Mouse (Mus musculus) lung, adult 2 months (tissue): ENCODE measurements around the gene Alas2. TPM values are rescaled to one million over a fixed set of nuclear protein-coding genes. Genes with fewer than 3 reads are reported as not detected.

Source experiments
- DNase-seq: peaks from one replicate; pipeline ENCODE4 v3.0.0; 2022
- H3K4me1 ChIP-seq: fragments of 200-500 bp; 2 replicates; pipeline ENCODE4 v1.6.1; 2011; ENCODE audit warnings: low read length; ENCODE audit not compliant: control insufficient read depth, insufficient read depth
- H3K4me3 ChIP-seq: fragments of 200-500 bp; replicated peaks from 2 replicates; pipeline ENCODE3; 2011; ENCODE audit warnings: low read depth, mild to moderate bottlenecking, control low read depth, low read length; ENCODE audit errors: extremely low read depth
- CTCF ChIP-seq: fragments of 200-500 bp; IDR thresholded peaks from 2 replicates; pipeline ENCODE4 v1.5.1; 2011; ENCODE audit warnings: mild to moderate bottlenecking, low read length, control low read depth; ENCODE audit not compliant: insufficient read depth
- POLR2A ChIP-seq: fragments of 200-500 bp; IDR thresholded peaks from 2 replicates; pipeline ENCODE4 v1.6.1; 2011; ENCODE audit warnings: low read depth, mild to moderate bottlenecking, control low read depth, low read length, borderline replicate concordance; ENCODE audit errors: extremely low read depth
- WGBS: fragments of 180-500 bp; shearing (Covaris S2); methylation state at CpG from one replicate; pipeline ENCODE4 v1.1.7; 2018; 5-methylcytosine and 5-hydroxymethylcytosine counted together
- polyA plus RNA-seq: library from polyadenylated mRNA; depleted of rRNA; stranded (reverse); fragments of >200 nt; gene quantifications from 2 replicates; pipeline ENCODE4 v1.2.3, GENCODE M21; 2012; rRNA removed

The Alas2 gene
- polyA plus RNA-seq, 1 experiment = 52.8 TPM

GRCm38 (mm10) chrX:150564644-150565357, 17.6 kb downstream of the Alas2 start:
- 84% methylated on average over 12 of the region's 12 CpGs for WGBS
- TF ChIP-seq POLR2A (no peak), CTCF (no peak)
- Histone ChIP-seq H3K4me1 (no peaks in the 10 kb centered on the region), H3K4me3 (no peak overlapping the region)
- no peak for DNase-seq

- Histone ChIP-seq H3K4me3 (no peak overlapping the region), H3K4me1 (no peaks in the 10 kb centered on the region)
- TF ChIP-seq POLR2A (no peak), CTCF (no peak)
- no peak for DNase-seq
These were observed 34.7 kb downstream of the Alas2 start for GRCm38 (mm10) chrX:150581921-150582320.

GRCm38 (mm10) chrX:150585116-150585515, 37.9 kb downstream of the Alas2 start:
- 89% methylated on average over 8 of the region's 8 CpGs for WGBS
- TF ChIP-seq CTCF = no peak
- no peak for TF ChIP-seq POLR2A
- DNase-seq = no peak
- Histone ChIP-seq H3K4me1 (no peaks in the 10 kb centered on the region; the same call in 1 of the 2 replicates), H3K4me3 (no peak overlapping the region)

GRCm38 (mm10) chrX:150588023-150588764, 41.0 kb downstream of the Alas2 start, which contains the start of gene Pfkfb1:
Pfkfb1 (plus strand) TSS chrX:150588229.
- DNase-seq = peak; percentile 67
- H3K4me3 ChIP-seq = peak within 1 kb of the TSS; percentile 98
- H3K4me1 ChIP-seq = no peaks in the 10 kb centered on the region; the same call in 1 of the 2 replicates
- WGBS = 32% methylated on average over 35 of the region's 35 CpGs
- peak; percentile 54; the same call in 1 of the 2 replicates for TF ChIP-seq POLR2A
- TF ChIP-seq CTCF = peak; percentile 24; the same call in 1 of the 2 replicates

GRCm38 (mm10) chrX:150589696-150590095, 42.5 kb downstream of the Alas2 start, which contains the start of gene Apex2:
Apex2 (minus strand) TSS chrX:150589868.
- Histone ChIP-seq H3K4me1 (no peaks in the 10 kb centered on the region; the same call in 1 of the 2 replicates), H3K4me3 (no peak within 1 kb of the TSS)
- no peak for TF ChIP-seq POLR2A
- no peak for DNase-seq
- 62% methylated on average over 5 of the region's 5 CpGs for WGBS

- TF ChIP-seq POLR2A = no peak
- TF ChIP-seq CTCF = no peak
- 71% methylated on average over 12 of the region's 12 CpGs for WGBS
- no peak overlapping the region for H3K4me3 ChIP-seq
- no peaks in the 10 kb centered on the region for H3K4me1 ChIP-seq
- no peak for DNase-seq
These were observed 46.3 kb downstream of the Alas2 start for GRCm38 (mm10) chrX:150593266-150594035.

- no peaks in the 10 kb centered on the region for H3K4me1 ChIP-seq
- no peak overlapping the region for H3K4me3 ChIP-seq
- 79% methylated on average over 3 of the region's 3 CpGs for WGBS
- no peak for DNase-seq
- TF ChIP-seq POLR2A = no peak
These were observed 47.0 kb downstream of the Alas2 start for GRCm38 (mm10) chrX:150594176-150594575.

GRCm38 (mm10) chrX:150595016-150595760, 48.0 kb downstream of the Alas2 start:
- Histone ChIP-seq H3K4me1 (no peaks in the 10 kb centered on the region), H3K4me3 (no peak overlapping the region)
- 77% methylated on average over 9 of the region's 9 CpGs for WGBS
- no peak for TF ChIP-seq POLR2A
- no peak for TF ChIP-seq CTCF
- DNase-seq = no peak

- DNase-seq = no peak
- H3K4me1 ChIP-seq = no peaks in the 10 kb centered on the region
- no peak overlapping the region for H3K4me3 ChIP-seq
These were observed 51.7 kb downstream of the Alas2 start for GRCm38 (mm10) chrX:150598882-150599281.

More at GRCm38 (mm10) chrX:150598882-150599281, 51.7 kb downstream of the Alas2 start:
- 76% methylated on average over 2 of the region's 2 CpGs for WGBS
- TF ChIP-seq POLR2A = no peak
- TF ChIP-seq CTCF = no peak

Other genes starting within 250 kb of the Alas2 start
- gene Tmem29, start 88.2 kb upstream of the Alas2 start, polyA plus RNA-seq = 1.8 and 4.5 TPM in 2 replicates
- 3.0 and 3.7 TPM in 2 replicates for gene Pfkfb1, start 40.9 kb downstream of the Alas2 start, polyA plus RNA-seq
- gene Apex2, start 42.5 kb downstream of the Alas2 start, polyA plus RNA-seq = 6.5 and 7.7 TPM in 2 replicates
- 1.3 and 1.6 TPM in 2 replicates for gene Tro, start 110.2 kb downstream of the Alas2 start, polyA plus RNA-seq